Mouse (Mus musculus) cerebellum, postnatal 25 days (tissue): ENCODE results near the gene Rpn1.

Experiments
- DNase-seq, 2 experiments: peaks; one replicate each; pipeline ENCODE4 v3.0.0; 2021; ENCODE audit warnings: mixed read lengths in 2 of 2

Gene Rpn1

DNA sequence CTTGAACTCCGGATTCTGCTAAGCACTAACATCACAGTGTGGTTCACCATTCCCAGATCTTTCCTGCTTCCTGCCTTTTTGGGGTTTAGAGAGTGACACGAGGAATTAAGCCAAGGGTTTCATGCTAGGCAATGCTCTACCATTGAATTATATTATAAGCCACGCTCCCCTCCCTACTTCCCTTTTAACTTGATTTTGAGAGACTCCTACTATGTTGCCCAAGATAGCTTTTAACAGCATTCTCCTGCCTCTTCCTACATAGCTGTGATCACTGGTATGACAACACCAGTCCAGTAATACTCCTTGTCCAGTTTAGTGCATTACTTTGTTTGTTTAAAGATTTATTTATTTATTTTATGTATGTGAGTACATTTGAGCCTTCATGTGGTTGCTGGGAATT, 16.6 kb upstream of the Rpn1 start:
- DNase-seq: no peak

DNA sequence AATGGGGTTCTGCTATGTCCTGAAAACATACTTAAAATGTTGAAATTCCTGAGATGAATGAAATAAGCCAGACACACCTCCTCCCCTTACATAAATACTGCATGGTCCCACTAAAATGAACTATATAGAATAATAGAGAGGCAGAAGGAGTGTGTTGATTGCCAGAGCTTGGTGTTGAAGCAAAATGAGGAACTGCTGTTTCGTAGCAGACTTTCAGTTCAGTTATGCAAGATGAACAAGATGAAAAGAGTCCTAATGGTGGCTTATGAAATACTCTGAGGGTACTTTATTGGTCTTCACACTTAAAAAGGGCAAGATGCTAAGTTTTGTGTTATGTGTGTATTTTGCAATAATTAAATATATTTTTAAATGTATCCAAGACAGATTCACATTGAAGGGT, 15.5 kb upstream of the Rpn1 start:
- no peak for DNase-seq

DNA sequence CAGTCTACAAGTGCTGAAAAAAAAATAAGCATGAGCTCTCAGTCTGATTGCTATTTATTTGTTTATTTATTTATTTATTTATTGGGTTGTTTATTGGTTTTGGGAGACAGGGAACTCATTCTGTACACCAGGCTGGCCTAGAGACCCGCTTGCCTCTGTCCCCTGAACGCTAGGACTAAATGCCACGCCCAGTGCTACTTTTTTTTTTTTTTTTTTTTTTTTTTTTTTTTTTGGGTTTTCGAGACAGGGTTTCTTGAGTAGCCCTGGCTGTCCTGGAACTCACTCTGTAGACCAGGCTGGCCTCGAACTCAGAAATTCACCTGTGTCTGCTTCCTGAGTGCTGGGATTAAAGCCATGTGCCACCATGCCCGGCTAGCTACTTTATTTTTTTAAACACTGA, 13.8 kb upstream of the Rpn1 start:
- no peak for DNase-seq

DNA sequence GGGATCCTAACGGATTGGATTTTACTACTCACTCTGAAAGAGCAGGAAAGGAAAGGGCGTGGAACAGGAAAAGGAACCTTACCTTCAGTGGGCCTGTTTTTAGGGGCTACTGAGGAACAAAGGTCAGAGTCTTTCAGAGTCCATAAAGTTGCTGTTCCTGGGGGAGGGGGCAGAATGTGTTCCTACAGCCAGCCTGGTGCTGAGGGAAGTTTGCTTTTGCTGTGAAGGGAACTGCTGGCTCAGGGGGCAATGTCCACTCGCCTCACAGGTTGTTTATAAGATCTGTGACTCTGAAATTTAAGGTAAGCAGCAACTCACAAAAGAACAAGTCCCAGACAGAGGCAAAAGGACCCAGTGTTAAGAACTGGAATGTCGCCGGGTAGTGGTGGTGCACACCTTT, 13.1 kb upstream of the Rpn1 start:
- no peak for DNase-seq

DNA sequence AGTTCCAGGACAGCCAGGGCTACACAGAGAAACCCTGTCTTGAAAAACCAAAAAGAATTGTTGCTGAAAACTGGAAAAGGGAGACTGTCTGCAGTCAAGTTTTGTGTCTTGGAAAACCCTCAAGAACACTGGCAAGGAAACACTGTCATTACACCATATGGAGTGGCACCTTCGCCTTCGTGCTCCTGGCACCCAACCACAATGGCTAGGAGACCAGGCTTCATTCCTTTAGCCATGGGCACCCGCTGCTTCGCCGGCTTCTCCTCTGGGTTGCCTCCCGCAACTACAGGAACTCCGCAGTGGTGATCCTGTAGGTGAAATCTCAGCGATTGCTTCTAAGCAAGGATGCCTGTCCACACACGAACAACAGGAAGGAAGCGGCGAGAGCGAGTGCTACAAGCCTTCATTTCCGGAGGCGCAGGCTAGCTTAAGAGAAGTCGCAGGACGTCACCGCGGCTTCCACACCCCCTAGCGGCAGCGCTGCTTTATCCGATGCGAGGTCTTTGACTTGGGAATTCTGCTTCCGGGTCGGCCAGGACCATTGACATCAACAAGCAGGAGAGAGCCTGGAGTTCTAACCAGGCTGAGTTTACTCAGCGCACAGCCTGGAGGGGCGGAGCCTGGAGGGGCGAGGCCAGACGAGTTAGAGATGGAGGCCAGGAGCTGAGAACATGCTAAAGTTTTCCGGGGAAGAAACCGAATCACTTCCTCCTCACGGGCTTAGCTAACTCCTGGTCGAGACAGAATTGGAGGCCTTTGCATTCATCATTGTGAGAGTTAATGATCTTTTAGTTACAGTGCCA, 9.3 kb upstream of the Rpn1 start:
- DNase-seq: peak; percentile 94 to 96

DNA sequence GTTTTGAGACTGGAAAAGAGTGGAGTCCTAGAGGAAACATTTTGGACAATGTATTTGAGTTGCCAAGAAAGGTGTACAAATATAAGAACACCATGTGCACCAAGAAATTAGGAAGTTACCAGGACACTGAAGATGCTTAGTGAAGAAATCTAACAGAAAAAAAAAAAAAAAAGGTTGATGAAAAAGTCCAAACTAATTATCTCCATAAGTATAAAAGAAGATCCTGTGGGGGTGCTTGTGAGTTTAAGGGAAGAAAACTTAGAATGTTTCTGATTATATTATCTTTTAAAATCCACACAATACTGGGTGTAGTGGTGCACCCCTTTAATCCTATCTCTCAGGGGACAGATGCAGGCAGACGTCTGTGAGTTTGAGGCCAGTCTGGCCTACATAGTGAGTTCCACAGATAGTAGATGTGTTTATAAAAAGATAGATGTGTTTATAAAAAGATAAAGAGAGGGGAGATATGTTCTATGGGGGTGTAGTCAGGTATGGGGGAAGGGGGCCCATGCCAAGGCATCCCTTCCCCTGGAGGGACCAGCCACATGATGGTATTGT, 8.2 kb upstream of the Rpn1 start:
- DNase-seq: no peak

DNA sequence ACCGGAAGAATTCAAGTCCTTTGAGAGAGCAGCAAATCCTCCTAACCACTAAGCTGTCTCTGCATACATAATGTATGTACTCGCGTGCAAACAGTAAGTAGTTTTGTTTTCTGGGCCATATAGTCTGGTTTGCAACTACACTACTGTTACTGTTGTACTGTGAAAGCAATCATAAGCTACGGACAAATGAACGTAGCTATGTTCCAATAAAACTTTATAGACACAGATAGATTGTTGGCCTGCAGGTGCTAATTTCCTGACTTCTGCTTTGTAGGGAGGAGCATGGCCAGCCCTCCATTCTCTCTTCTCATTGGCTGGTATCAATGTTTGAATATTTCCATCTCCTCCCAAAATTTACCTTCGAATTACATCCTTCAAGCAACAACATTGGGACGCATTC, 1.2 kb upstream of the Rpn1 start:
- DNase-seq: no peak

DNA sequence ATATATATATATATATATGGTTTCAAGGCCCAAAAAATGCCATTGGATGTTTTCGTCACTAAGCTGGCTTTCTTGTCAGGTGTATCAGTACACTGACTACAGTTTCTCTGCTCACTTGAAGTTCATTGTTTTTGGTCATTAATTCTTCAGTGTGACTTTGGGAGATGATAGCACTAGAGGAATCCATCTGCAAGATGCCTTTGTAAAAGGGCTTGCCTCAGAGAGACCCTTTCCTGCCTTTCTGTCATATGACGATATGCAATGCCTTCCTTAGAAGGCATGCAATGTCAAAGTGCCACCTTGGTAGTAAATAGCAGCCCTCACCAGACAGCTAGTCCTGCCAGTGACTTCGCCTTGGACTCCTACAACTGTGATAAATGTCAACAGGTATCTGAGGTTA, 610 bp upstream of the Rpn1 start:
- no peak for DNase-seq

DNA sequence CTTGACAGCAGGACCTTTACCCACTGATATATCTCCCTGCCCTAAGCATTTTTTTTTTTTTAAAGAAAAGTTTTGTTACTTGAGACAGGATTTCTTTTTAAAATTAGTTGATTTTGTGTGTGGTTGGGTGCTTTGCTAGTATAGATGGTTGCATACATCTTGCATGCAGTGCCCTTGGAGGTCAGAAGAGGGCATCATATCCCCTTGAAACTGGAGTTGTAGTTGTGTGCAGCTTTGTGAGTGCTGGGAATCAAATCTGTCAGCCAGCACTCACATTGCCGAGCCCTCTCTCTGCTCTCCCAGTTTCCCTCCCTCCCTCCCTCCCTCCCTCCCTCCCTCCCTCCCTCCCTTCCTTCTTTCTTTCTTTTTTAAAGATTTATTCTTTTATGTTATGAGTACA, 4.7 kb downstream of the Rpn1 start:
- DNase-seq: no peak

DNA sequence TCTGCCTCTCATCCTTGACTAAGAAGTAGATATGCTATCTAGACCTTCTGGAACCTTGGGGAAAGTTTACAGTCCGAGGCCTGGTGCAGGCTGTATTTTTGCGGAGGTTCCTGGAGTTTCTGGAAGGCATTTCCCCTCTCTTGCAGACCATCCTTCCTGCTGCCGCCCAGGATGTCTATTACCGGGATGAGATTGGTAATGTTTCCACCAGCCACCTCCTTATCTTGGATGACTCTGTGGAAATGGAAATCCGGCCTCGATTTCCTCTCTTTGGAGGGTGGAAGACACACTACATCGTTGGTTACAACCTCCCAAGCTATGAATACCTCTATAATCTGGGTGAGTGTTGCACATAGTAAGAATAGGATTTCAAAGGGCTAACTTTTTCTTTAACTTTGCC, 11.1 kb downstream of the Rpn1 start:
- DNase-seq: no peak

DNA sequence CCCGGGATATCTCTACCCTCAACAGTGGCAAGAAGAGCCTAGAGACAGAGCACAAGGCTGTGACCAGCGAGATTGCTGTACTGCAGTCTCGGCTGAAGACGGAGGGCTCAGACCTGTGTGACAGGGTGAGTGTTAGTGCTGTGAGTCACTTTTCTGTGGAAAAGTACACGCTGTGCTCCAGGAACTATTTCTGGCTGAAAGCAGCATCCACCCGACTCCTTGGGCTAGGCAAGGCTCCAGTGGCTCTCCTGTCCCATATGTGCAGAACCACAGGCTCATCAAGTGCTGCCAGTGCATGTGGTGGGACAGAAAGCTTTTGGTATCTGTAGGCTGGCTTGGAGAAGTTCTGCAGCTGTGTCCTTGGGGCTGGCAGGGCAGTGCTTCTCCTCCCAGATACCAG, 17.8 kb downstream of the Rpn1 start:
- DNase-seq: no peak

DNA sequence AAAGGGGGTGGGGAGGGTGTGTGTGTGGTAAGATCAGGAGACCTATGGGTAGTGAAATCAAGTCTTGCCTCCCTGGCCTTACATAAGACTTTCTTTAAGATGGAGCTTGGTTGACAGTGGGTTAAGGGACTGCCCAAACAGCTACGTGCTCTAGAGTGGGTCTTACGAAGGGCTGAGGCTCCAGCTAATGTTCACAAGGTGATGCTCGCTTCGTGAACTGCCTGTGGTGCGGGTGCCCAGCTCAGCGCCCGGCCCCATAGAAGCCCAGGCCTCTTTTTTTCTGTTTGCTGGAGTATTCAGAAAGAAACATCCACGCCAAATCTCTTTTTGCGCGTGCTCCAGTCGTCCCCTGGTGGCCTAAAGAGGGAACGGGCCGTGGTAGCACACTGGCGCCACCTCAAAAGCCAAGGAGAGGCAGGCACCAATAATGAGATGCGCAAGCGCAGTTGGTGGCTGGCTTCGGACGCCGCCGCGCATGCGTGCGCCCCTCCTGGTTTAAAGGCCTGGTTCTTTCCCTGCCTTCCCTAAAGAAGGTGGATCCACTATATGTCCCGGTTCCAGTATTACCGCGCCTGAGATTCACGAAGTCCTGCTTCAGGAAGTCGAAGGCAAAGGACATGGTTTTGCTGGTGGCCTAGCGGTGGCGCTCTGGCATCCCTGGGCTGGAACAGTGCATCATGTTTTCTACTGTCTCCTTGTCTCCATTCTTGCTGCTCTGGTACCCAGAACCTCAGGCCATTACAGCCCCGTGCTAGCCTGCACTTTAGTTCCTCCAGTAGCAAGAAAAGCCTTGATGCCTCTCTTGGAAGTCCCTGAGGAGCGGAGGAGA, 21.7 kb downstream of the Rpn1 start:
- peak; percentile 92 to 96 for DNase-seq

DNA sequence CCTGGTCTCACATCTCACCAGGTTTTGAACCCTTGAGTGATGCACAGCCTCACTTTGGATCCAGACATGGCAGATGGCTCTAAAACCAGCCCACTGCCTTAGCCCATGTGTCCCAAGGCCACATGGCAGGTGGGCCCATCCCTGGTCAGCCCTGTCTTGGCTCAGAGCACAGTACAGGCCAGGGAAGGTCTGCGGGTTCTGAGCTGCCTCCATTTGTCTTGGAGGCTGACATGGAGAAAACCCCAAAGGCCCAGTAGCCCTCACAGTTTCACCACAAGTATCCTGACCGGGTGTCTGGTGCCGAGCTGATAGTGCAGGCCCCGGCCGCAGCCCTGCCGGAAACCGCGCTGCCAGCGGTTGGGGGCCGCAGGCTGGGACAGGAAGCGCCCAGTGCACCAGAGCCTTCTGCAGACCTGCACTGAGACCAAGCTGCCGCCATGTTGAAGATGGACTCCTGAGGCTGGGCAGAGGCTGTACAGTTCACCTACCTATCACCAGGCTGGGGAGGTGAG, 22.4 kb downstream of the Rpn1 start:
- DNase-seq: no peak

DNA sequence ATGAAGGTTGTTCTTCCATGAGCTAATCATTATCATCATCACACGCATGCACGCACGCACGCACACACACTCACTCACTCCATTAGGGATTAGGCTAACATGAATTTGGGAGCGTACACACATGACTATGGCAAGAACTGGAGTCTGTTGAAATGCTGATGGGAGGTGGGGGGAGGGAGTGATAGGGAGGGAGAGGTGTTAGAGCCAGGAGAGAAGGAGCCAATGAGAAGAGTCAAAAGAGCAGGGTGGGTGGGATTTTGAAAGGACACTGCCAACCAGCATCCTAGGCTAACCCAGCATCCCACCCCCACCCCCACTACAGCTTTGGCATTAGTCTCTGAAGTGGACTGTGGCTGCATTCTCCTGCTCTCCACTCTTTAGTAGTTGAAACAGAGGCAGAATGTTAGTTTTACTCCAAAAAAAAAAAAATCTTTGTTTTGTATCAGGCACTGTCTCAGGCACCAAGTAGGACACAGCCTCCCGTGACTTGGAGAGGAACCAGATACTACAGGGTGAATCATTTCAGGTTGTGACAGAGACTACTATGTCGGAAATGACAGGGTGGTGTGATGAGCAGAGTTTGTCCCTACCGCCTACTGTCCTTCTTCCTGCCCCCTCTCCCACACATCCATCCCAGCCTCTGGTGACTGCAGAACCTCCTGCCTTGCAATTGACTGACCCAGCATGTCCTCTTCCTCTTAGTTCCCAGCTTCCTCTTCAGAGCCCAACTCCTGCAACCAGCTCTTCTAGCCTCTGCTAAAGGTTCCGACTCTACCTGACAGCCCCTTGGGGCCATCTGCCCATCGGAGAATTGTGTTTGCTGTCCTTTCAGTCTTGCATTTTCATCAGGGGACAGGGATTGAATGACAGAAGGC, 23.6 kb downstream of the Rpn1 start:
- no peak for DNase-seq

DNA sequence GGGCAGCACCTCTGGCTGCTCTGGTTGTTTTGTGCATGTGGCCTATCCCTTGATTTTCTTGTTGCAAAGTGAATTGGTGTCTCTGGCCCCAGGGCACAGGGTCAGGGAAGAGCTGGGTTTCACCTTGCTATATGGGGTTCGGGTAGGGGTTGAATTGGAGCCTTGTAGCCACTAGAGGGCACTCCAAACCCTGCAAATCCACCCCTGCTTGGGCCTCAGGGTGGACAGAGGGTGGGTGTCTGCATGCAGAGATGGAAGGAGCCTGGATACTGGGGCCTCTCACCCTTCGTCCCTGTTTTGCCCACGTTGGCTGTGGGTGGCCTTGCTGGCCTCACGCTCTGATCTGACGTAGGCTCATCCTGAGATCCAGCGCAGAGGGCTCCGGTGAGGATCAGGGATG, 28.9 kb downstream of the Rpn1 start:
- peak; percentile 75 to 82 for DNase-seq

DNA sequence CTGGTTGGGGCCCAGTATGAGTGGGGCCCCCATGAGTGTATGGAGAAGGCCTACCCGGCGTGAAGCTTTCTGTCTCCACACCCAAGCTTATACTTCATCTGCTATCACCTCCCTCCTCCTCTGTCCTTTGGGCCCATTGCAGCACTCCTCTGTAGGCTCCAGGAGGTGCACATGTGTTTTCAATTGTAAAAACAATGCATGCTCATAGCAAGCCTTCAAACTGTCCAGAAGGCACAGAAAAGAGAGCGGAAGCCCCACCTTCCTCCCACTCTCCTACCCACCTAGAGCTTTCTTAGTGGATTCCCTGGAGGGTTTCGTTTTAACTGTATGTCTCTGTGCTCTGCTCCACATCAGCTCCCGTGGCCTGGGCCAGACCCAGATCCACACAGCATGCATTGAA, 30.1 kb downstream of the Rpn1 start:
- no peak for DNase-seq

DNA sequence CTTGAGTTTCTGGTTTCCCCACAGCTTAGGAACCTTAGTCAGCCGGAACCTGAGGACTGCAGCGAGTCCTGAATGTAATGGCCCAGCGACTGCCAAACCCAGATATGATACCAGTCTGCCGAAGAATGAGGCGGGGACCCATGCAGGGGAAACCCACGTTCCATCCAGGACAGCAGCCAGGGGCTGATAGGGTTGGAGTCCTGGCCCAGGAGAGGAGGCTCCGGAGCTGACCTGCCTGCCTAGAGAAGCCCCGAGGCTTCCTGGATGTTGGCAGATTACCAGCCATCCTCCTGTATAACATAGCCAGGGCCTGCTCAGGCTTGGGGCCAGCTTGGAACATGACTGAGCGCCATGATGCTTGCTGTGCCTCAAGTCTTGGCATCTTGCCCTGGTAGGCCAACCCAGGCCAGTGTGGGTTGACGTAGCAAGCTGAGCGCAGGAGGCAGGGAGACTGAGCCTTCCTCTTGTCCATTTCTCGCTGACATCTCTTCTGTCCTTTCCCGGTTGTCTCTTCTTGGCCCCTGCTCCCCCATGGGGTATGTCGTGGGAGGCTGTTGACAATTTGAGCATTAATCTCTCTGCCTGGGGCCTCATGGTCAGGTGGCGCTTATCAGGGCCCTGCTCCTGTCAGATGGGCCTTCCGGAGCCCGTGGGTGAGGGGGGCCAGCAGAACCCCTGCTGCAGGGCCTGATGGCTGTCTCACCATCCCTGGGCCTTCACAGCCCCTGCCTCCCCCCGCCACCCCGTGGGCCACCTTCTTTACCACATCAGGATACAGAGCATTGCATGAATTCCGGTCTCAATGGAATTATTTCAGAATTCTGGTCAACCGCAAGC, 32.3 kb downstream of the Rpn1 start:
- peak; percentile 87 to 91 for DNase-seq

DNA sequence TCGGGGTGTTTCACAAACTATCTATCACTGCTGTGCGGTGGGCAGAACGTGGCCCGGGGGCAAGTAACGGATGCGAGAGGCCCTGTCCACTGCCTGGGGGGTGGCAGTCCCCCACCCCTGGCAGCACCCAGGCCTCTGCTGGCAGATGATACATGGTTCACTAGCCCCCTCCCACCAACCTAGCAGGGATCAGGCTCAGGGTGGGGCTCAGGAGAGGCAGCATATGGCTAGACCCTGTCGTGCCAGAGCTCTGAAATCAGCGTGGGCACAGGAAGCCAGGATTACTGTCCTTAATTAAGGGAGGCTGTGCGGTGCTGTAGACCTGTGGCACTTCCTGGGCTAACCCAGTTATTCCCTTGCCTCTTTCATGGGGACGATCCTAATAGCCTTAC, 32.9 kb downstream of the Rpn1 start:
- DNase-seq: peak in 1 of 2 experiments; percentile 31

DNA sequence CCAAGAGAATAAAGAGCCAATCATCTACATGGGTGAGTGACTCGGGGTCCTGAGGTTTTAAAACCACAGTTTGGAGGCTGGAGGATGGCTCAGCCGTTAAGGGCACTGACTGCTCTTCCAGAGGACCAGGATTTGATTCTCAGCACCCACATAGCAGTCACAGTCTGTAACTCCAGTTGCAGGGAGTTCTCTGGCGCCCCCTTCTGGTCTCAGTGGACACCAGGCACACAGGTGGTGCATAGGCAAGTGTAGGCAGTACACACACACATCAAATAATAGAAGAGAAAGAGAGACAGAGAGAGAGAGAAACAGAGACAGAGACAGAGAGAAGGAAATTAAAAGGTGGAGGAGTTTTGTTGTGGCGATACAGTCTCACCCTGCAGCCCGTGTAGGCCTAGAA, 35.0 kb downstream of the Rpn1 start:
- no peak for DNase-seq

DNA sequence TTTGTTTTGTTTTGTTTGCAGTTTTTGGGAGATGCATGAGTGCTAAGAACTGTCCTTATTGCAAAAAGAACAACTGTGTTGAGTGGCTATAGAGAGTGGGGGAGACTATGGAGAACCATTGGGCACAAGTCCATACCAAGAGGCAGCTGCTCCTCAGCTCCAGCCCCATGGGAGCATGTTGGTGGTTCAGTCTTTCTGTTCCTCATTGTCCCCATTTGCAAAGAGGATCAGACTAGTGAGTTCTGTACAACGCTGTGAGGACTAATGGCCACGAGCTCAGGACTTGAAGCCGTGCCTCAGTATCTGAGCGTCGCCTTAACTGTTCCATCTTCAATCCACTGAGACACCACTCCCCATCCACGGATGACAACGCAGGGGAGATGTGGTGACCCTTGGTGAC, 36.5 kb downstream of the Rpn1 start:
- DNase-seq: no peak

DNA sequence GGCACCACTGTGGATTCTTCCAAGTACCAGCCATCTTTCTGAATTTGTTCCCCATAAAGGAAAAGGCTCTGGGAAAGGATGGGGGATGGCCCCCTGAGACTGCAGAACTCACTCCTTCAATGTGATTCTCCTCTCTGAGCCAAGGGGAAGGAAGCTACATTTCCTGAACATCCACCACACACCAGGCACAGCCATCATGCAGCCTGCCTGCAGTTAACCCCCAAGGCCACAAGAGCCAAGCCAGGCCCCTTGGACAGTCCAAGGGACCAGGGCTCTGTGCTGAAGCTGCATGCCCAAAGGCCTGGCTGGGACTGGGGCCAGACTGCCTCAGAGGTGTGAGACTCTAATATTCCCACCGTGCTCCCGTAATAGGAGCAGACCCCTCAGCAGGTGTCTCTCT, 37.5 kb downstream of the Rpn1 start:
- no peak for DNase-seq
